Mouse (Mus musculus) lung, postnatal 4 days (tissue): ENCODE measurements around the gene Ccl11.

Experiments
- DNase-seq, 2 experiments: peaks; one replicate each; pipeline ENCODE4 v3.0.0; 2021

The Ccl11 gene

DNA sequence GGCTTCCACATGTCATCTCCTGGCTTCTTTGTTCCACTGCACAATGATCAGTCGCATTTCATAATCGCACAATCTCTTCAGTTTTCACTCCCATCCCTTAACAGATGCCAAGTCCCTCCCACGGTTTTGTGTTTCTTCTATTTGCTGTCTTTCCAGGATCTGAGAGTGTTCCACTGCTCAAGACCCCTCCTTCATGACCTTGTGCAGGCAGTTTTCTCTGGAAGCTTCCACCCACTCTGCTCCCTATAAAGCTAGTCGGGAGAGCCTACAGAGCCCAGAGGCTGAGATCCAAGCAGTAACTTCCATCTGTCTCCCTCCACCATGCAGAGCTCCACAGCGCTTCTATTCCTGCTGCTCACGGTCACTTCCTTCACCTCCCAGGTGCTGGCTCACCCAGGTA is at the start of gene Ccl11:
TSS of gene Ccl11 (plus strand) at position 178 of the 400 bp plus-strand sequence.
- peak in 1 of 2 experiments; percentile 5 for DNase-seq

DNA sequence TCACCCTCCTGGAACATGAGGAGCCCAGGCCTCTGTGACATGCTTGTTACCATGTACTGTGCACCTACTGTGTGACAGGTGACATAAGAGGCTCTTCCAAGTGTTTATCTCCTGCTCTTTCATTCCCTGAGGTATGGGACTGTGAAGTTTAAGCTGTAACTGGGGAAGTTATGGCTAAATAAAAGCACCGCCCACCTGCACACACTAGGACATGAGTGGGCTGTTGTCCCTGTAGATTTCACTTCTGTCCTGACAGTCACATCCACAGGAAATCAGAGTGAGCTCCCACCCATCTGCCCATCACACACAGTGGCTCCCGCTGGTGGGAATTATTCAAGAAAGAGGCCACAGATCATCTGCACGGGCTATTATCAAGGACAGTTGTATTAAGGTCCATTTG is 47.5 kb upstream of the Ccl11 start:
- no peak for DNase-seq

DNA sequence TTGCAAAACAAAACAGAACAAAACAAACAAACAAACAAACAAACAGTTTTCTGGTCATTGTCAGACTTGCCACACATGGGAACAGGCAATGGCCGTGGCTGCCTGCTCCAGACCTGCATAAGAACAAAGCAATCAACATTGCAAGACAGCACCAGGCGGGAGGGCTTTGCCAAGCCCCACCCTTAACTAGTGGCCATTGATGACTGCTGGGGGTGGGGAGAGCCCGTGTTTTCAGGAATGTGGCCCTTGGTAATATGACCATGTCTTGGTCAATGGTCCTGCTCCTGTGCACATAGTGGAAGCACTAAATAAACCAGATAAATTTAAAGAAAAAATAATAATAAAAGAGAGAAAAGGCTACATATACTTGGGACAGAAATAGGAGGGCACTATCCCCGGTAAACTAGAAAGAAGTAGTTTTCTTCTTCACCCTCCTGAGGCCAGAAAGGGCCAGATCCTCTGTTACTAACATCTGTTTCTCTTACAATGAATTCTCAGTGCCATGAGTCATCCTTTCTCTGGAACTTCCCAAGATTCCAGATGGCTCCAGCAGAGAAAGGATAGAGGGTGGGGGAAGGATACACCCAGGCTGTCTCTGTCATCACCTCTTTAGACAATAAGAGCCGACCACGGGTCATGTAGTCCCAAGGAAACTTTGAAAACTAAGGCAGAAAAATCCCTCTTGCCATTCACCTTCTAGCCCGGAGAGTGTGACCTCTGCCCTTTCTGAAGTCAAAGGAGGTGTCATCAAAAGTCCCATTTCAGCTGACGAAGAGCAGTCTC is 46.0 kb upstream of the Ccl11 start:
- DNase-seq, result no peak

GRCm38 (mm10) chr11:82013756-82014155 is 43.9 kb upstream of the Ccl11 start:
- no peak for DNase-seq

- no peak for DNase-seq
Measured at GRCm38 (mm10) chr11:82015066-82015465, 42.6 kb upstream of the Ccl11 start.

DNA sequence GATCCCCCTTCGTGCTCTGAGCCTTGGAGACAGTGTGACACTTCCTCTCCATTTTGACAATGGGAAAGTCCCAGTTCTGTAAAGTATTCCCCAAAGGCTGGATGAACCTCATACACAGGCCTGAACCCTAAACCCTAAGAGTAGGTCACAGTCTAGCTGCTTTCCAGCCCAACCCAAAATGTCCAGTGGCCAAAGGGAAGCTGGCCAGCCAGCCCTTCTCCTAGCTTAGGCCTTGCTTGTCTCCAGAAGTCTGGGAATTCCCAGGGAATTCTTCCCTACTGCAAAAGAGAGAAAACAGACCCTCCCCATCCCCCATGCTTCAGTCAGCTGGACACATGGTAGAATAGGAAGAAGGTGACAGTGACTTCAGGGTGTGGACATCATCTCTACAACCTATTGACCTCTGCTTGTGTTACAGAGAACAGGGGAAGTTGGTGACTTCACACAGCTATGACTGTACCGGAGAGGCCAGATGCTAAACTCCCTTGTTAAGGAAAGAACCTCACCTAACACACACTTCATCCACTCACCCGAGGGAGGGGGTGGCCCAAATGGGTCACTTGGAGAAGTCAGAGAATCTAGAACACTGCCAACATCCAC is 41.3 kb upstream of the Ccl11 start:
- DNase-seq, result no peak

DNA sequence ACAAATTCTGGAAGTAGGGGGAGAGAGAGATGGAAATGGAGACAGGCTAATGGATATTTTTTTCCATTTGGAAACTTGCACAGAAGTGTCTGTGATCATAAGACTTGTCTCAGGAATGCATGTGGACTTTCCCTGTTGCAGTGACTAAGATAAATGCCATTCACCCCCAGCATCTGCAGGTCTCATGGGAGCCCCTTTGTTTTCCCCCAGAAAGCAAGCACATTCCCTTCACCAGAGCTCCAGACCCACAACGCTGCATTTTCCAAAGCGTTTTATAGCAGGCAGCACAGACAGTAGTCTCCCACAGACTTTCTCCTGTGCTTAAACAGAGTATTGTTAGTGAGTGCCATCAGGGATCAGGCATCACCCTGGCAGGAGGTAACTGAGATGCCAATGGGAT is 38.2 kb upstream of the Ccl11 start:
- no peak for DNase-seq

DNA sequence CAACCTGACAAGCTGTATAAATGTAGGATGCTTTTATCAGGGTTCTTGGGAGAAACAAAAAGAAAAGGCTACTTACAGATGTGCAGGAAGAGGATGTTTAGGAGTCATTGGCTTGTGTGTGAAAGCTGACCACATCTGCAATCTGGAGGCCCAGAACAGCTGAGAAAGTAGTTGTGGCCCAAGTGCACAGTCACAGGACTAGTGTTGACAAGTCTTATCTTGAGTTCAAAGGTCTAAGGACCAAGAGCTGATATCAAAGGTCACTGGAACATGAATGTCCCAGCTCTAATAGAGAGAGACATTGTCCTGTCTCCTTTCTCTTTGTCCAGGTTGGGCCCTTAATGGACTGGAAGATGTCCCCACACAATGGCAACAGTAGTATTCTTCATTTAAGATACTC is 37.8 kb upstream of the Ccl11 start:
- DNase-seq, result no peak

GRCm38 (mm10) chr11:82021406-82021805 is 36.2 kb upstream of the Ccl11 start:
- no peak for DNase-seq

GRCm38 (mm10) chr11:82022504-82023056 is 35.0 kb upstream of the Ccl11 start:
- DNase-seq, result no peak

- DNase-seq, result no peak
Measured at GRCm38 (mm10) chr11:82023769-82024168, 33.9 kb upstream of the Ccl11 start.

GRCm38 (mm10) chr11:82030171-82030570 is 27.5 kb upstream of the Ccl11 start:
- DNase-seq, result no peak

DNA sequence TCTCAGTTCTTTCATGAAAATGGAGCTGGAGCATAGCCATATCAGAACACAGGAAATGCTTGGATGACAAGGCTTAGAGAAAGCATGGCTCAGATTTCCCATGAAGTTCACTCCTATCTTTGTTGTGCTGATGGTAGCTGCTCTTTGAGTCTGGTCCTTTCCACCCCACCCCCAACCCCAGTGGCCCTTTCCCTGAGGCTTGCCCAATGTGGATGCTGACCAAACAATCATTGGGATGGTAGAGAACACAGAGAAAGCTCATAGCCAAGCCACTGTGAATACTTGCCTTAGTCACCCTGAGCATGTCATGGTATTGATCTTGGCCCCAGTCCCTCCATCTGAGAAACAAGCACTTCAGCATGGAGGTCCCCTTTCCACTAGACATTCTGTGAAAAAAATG is 25.5 kb upstream of the Ccl11 start:
- no peak for DNase-seq

- peak; percentile 59 to 85 for DNase-seq
Measured at GRCm38 (mm10) chr11:82032678-82033344, 24.8 kb upstream of the Ccl11 start.

DNA sequence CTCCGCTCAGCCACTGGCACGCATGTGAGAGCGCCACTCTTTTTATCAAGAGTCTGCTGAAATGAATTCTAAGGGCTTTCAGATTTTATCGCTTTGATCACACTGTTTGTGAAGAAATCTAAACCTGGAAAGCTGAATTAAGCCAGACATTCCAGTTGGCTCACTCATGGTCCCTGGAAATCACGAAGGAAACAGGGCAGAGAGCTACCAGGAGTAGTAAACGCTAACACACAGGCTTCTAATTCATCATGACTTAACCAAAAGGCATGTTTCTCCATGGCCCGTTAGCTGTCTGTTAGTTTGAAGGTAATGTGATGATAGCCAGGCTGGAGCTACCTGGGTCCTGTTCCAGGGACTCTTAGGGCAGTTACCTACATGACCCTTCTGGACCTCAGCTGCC is 23.2 kb upstream of the Ccl11 start:
- no peak for DNase-seq

DNA sequence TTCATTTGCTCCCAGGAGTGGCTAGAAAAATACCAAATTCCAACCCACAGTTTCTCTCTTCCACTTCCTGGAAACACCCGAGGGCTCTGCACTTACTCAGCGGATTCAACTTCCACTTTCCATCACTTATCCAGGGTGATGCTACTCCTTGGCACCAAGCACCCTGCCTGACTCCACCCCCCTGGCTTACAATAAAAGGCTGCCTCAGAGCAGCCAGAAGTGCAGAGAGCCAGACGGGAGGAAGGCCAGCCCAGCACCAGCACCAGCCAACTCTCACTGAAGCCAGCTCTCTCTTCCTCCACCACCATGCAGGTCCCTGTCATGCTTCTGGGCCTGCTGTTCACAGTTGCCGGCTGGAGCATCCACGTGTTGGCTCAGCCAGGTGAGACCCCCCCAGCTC is 22.3 kb upstream of the Ccl11 start, which contains the start of gene Ccl2:
TSS of gene Ccl2 (plus strand) at position 216 of the 400 bp plus-strand sequence.
- DNase-seq, result peak; percentile 66 to 82

- DNase-seq, result no peak
Measured at GRCm38 (mm10) chr11:82035857-82036256, 21.8 kb upstream of the Ccl11 start.

DNA sequence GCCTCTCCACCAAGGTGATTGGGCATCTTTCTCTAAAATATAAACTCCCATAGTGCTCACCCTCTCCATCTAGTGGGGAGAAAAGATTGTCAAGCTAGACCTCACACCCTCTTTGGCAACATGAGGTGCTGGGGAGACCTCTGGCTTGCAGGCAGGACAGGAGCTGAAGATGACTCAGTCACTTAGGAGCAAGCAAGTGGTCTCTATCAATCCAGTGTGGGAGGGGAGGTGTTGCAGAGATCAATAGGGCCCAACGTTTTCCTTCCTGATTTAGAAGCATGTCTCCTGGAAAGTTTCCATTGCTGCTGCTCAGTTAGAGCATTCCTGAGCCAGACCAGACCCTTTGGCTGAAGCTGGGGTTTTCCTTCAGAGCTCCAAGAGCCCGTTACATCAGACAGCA is 19.1 kb upstream of the Ccl11 start, which contains the start of gene Gm17268:
TSS of gene Gm17268 (minus strand) at position 28 of the 400 bp plus-strand sequence.
- no peak for DNase-seq

- no peak for DNase-seq
Measured at GRCm38 (mm10) chr11:82039132-82039660, 18.4 kb upstream of the Ccl11 start.

DNA sequence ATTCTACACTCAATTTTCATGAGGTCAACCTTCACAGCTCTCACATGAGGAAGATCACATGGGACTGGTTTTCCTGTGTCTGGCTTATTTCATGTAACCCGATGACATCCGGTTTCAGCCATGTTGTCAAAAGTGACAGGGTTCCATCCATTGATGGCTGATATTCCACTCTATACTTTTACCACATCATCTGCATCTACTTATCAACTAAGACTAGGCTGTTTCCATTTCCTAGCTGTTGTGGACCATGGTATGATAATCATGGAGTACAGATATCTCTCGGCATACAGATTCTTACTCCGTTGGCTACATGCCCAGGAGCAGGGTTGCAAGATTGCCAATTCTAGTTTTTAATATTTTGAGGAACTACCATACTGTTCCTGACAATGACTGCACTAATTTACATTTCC is 15.9 kb upstream of the Ccl11 start:
- no peak for DNase-seq

DNA sequence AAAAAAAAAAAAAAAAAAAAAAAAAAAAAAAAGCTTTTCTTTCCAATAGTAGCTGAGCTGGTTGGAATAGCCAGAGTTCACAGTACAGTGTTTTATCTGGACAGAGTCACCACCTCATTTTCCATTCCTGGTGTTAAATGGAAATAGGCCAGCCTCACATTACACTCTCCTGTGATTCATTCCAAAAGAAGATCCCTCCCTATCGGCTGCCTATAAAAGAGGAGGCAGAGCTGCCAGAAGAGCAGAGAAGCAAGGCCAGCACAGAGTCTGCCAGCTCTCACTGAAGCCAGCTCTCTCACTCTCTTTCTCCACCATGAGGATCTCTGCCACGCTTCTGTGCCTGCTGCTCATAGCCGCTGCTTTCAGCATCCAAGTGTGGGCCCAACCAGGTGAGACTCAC is 12.2 kb upstream of the Ccl11 start, which contains the start of gene Ccl7:
TSS of gene Ccl7 (plus strand) at position 242 of the 400 bp plus-strand sequence.
- peak in 1 of 2 experiments; percentile 4 for DNase-seq

DNA sequence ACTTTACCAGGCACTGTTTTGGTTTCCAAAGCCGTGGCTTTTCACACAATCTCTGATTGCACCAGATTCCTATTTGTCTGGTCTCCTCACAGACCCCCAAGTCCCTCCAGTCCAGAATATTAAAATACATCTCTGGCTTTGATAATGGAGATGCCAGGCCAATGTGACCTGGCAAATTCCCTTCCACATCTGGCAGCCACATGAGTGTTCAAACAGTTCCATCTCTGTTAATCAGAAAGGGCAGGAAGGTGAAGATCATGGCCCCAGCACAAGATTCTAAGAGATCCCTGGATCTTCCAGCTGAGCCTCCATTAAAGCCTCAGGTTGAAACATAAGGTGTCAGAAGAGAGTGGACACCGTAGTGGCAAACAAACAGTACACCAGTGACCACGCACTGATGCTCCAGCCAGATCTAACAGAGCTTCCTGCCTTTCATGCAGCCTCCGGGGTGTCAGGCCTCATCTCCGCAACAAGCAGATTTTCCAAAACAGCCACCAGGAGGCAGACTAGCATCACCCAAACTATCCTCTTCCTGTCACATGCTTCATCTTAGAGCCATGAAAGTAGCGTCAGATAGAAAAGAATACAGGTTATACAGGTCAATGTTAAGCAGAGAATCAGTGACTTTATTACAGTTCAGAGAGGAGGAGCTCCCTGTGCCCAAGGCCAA is 9.7 kb upstream of the Ccl11 start:
- peak; percentile 43 to 70 for DNase-seq

DNA sequence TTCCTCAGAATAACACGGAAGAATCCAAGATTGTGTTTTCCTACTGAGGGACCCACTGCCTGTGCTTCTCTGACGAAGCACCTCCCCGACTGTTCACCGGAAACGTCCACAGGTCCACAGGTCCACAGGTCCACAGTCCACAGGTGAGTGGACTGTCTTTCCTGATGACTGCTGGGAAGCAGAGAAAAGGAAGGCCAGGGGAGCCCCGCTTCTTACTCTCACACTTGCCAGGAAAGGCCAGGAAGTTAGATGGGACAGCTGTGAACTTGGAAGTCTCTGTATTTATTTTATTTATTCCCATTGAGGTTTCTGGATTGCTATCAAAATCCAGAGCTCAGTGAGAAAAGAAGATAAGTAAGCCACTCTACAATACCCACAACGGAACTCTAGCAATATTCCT is 3.8 kb upstream of the Ccl11 start:
- DNase-seq, result no peak
